Mouse (Mus musculus) liver, embryonic 11.5 days (tissue): ENCODE results near the gene Atl2. TPM values are rescaled to one million over a fixed set of nuclear protein-coding genes. Genes with fewer than 3 reads are reported as not detected.

ENCODE experiments used
- ATAC-seq: fragments of 200-750 bp; cut with Nextera tagmentation; replicated peaks from 2 replicates; pipeline ENCODE4 v1.8.0; 2017; ENCODE audit warnings: moderate number of reproducible peaks, mild to moderate bottlenecking, moderate TSS enrichment, moderate library complexity; ENCODE audit not compliant: low FRiP score
- DNase-seq: peaks from one replicate; pipeline ENCODE4 v3.0.0-alpha.2; 2017; ENCODE audit warnings: low spot score
- H3K27ac ChIP-seq: fragments of 300-500 bp; sonication (generic); 2 replicates; pipeline ENCODE4 v1.5.1; 2014; ENCODE audit warnings: mild to moderate bottlenecking, low read depth, low read length, control low read depth
- H3K27me3 ChIP-seq: fragments of 300-500 bp; sonication (generic); replicated peaks from 2 replicates; pipeline ENCODE4 v1.6.1; 2014; ENCODE audit warnings: low read length, mixed read lengths; ENCODE audit not compliant: control insufficient read depth, insufficient read depth
- H3K36me3 ChIP-seq: fragments of 300-500 bp; sonication (generic); 2 replicates; pipeline ENCODE4 v1.6.1; 2014; ENCODE audit warnings: mild to moderate bottlenecking, low read length, moderate library complexity, mixed read lengths; ENCODE audit not compliant: control insufficient read depth, insufficient read depth
- H3K4me1 ChIP-seq: fragments of 300-500 bp; sonication (generic); replicated peaks from 2 replicates; pipeline ENCODE4 v1.6.1; 2014; ENCODE audit warnings: low read length, mixed read lengths; ENCODE audit not compliant: control insufficient read depth, insufficient read depth
- H3K4me2 ChIP-seq: fragments of 300-500 bp; sonication (generic); 2 replicates; pipeline ENCODE4 v1.6.1; 2014; ENCODE audit warnings: mild to moderate bottlenecking, control low read depth, moderate library complexity
- H3K4me3 ChIP-seq: fragments of 300-500 bp; sonication (generic); 2 replicates; pipeline ENCODE4 v1.5.1; 2014; ENCODE audit warnings: low read depth, low read length, control low read depth
- H3K9ac ChIP-seq: fragments of 300-500 bp; sonication (generic); 2 replicates; pipeline ENCODE4 v1.6.1; 2014; ENCODE audit warnings: low read depth, low read length, control low read depth
- H3K9me3 ChIP-seq: fragments of 300-500 bp; sonication (generic); 2 replicates; pipeline ENCODE4 v1.6.1; 2016; ENCODE audit warnings: low read length, inconsistent platforms, mixed read lengths; ENCODE audit not compliant: control insufficient read depth
- WGBS: fragments of 180-500 bp; shearing (Covaris S2); extraction: QIAGEN DNeasy Blood & Tissue Kit; methylation state at CpG from one replicate; pipeline ENCODE4 v1.1.7; 2014; 5-methylcytosine and 5-hydroxymethylcytosine counted together
- polyA plus RNA-seq: library from polyadenylated mRNA; unstranded; fragments of >200 nt; fragmentation: Nextera tagmentation; extraction: Ambion mirVana; gene quantifications from 2 replicates; pipeline ENCODE4 v1.2.1, GENCODE M21; 2014

Atl2 gene
- polyA plus RNA-seq, 1 experiment from 2014 or later: 51.0 TPM

GRCm38 (mm10) chr17:79909571-79909970 is 13.6 kb upstream of the Atl2 start:
- Histone ChIP-seq H3K27ac (no peak overlapping the region), H3K9me3 (no peaks in the 10 kb centered on the region), H3K4me1 (peaks cover 12% of the 10 kb centered on the region), H3K4me2 (no peak overlapping the region), H3K27me3 (no peaks in the 10 kb centered on the region), H3K36me3 (no peaks in the 10 kb centered on the region), H3K9ac (no peak overlapping the region), H3K4me3 (no peak overlapping the region)
- ATAC-seq (no peak), DNase-seq (no peak)
- WGBS: 76% methylated on average over 12 of the region's 12 CpGs

GRCm38 (mm10) chr17:79907698-79908097 is 11.8 kb upstream of the Atl2 start:
- no peak for ATAC-seq
- H3K4me1 ChIP-seq: peaks cover 10% of the 10 kb centered on the region
- H3K4me2 ChIP-seq: no peak overlapping the region
- no peak overlapping the region for H3K9ac ChIP-seq
- no peaks in the 10 kb centered on the region for H3K36me3 ChIP-seq
- no peak for DNase-seq
- WGBS: 62% methylated on average over 4 of the region's 4 CpGs
- H3K27ac ChIP-seq: no peak overlapping the region
- H3K4me3 ChIP-seq: no peak overlapping the region
- no peaks in the 10 kb centered on the region for H3K27me3 ChIP-seq
- no peaks in the 10 kb centered on the region for H3K9me3 ChIP-seq

DNA sequence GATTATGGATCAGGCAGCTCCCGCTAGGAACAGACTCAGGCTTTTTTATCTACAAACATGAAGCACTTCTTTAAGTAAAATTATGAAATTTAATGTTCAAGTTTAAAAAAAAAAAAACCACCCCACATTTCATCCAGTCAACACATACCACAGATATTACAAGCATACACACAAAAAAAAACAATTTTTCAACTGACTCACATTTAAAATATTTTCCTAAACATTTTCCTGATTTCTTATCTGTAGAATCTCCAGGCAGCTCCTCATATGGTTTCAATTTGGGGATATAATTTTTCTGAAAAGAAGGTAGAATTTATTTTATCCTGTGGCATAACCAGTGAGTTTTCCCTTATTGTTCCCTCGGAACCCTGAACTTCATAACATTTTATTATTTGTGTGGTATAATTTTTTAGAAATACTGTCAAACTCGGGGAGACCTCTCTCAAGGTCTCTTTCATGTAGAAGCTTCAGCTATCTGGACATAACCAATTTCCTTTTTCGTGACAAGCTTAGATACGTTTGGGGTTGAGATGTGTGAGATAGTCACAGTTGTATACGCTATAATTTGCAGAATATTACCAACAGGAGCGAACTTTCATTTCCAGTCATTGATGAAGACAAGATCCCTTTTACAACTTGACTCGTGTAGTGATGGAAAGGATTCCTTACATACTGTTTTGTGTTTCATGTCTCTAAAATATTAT is 11.0 kb upstream of the Atl2 start:
- ATAC-seq: no peak
- no peak overlapping the region for H3K9ac ChIP-seq
- no peak for DNase-seq
- H3K9me3 ChIP-seq: no peaks in the 10 kb centered on the region
- no peak overlapping the region for H3K4me2 ChIP-seq
- no peaks in the 10 kb centered on the region for H3K27me3 ChIP-seq
- H3K27ac ChIP-seq: no peak overlapping the region
- H3K4me1 ChIP-seq: peaks cover 4% of the 10 kb centered on the region
- 68% methylated on average over 8 of the region's 8 CpGs for WGBS
- no peak overlapping the region for H3K4me3 ChIP-seq
- no peaks in the 10 kb centered on the region for H3K36me3 ChIP-seq

DNA sequence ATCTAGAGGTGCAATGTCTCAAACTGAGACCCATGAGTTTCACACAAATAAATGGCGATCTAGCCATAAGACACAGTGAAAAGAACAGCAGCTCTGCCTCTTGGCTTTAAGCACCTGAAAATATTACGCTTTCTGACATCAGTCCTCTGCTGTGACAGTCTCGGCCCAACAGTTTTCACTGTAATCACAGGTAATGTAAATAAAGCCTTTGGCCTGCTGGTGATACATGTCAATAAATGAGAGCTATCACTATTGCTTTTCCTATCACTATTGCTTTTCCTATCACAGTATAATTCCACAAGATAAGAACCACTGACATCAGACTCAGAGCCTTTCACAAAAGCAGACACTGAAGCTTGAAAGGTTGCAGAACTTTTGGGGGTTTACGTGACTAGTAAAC is 8.7 kb upstream of the Atl2 start:
- H3K4me1 ChIP-seq: no peaks in the 10 kb centered on the region
- H3K27ac ChIP-seq: no peak overlapping the region
- no peaks in the 10 kb centered on the region for H3K27me3 ChIP-seq
- ATAC-seq (no peak), DNase-seq (no peak)
- H3K9me3 ChIP-seq: no peaks in the 10 kb centered on the region
- 80% methylated on average over 4 of the region's 4 CpGs for WGBS
- no peak overlapping the region for H3K4me3 ChIP-seq
- H3K36me3 ChIP-seq: no peaks in the 10 kb centered on the region
- H3K9ac ChIP-seq: no peak overlapping the region
- H3K4me2 ChIP-seq: no peak overlapping the region

DNA sequence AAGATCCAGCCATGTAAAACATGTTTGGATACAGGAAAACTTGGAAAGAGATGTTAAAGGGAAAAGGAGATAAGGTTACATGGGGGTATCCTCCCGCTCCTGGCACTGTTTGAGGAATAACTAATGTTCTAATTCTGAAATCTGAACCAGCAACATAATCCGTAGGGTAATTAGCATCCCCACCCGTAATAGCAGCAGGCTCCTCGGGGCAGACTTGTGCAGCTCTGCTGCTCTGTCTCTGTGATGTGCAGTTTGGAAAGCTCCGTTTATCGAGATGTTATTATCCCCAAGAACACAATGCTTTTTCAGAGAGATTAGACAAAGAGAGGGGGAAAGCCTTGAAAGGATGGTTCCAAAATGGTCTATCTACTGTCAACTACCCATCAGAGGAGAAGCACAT is 5.3 kb upstream of the Atl2 start:
- Histone ChIP-seq H3K27me3 (peaks cover 7% of the 10 kb centered on the region), H3K36me3 (no peaks in the 10 kb centered on the region), H3K4me1 (0 out of 2 replicates have a peak, but pooled peaks cover 4% of the 10 kb centered on the region), H3K27ac (no peak overlapping the region), H3K4me2 (no peak overlapping the region), H3K9me3 (no peaks in the 10 kb centered on the region), H3K4me3 (no peak overlapping the region), H3K9ac (no peak overlapping the region)
- 61% methylated on average over 6 of the region's 6 CpGs for WGBS
- ATAC-seq: no peak
- DNase-seq: no peak

GRCm38 (mm10) chr17:79898156-79898746 is 2.3 kb upstream of the Atl2 start:
- Histone ChIP-seq H3K4me3 (no peak overlapping the region), H3K4me1 (peaks cover 15% of the 10 kb centered on the region), H3K27ac (no peak overlapping the region), H3K27me3 (peaks cover 7% of the 10 kb centered on the region), H3K36me3 (no peaks in the 10 kb centered on the region), H3K4me2 (no peak overlapping the region), H3K9me3 (no peaks in the 10 kb centered on the region), H3K9ac (no peak overlapping the region)
- WGBS: 76% methylated on average over 6 of the region's 6 CpGs
- DNase-seq: no peak
- no peak for ATAC-seq

DNA sequence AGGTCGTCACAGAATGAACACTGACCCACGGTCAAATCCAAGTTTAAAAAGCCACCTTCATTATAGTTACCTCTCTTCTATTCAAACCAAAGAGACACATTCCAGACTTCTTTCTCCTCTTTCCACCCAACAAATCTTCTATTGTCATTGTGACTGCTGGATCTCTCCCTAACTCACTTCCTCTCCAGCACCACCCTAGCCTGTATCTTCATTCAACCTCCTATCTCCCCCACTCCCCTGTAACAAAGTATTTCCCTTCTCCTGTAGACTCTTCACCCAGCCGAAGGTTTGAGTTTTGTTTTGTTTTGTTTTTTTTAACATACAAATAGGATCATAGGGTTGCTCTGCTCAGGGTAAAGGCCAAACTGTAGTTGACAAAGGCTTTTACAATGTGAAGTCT is 1.7 kb upstream of the Atl2 start:
- Histone ChIP-seq H3K27ac (no peak overlapping the region), H3K9me3 (no peaks in the 10 kb centered on the region), H3K36me3 (no peaks in the 10 kb centered on the region), H3K27me3 (peaks cover 7% of the 10 kb centered on the region), H3K4me3 (no peak overlapping the region), H3K4me2 (no peak overlapping the region), H3K4me1 (peaks cover 21% of the 10 kb centered on the region), H3K9ac (no peak overlapping the region)
- ATAC-seq (no peak), DNase-seq (no peak)
- 61% methylated on average over 3 of the region's 3 CpGs for WGBS

DNA sequence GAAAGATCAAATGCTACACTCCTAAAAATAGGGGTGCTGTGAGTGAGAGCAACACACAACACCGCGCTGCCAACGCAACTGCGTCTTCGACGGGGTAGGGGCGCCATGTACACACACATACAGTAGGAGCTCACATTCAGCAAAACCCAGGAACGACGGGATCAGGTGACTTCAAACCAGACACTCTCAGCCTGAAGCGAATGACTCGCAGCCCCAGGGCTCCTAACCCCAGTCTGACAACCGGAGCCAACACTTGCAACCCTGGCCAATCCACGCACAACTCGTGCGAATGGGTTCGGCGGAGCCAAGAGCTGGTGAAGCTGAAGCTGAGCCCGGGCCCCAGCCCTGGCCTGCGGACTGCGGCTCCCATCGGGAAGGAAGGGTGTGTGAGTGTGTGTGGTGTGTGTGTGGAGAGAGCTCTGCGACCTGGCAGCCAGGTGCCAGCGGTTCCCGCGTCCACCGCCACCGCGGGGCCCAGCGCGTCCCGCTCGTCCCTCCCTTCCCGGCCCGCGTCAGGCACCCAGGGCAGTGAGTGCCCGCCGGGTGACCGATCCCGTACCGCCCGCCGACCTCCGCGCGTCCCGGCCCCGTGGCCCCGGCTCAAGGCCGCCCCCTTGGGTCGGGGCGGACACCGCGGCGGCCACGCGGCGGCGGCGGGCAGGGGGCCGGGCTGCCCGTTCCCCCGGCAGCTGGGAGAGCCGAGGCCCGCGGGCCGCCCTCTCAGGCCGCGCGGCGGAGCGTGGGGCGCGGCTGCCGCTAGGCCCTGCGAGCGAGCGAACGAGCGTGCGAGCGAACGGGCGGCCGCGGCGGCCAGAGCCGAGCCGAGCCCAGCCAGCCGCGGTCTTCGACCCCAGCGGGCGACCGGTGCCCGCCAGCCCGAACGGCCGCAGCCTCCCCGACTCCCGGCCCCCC is 696 bp downstream of the Atl2 start:
- peak; percentile 64 for ATAC-seq
- H3K9me3 ChIP-seq: no peaks in the 10 kb centered on the region
- DNase-seq: peak; percentile 72
- peak overlapping the region; percentile 79 for H3K4me3 ChIP-seq
- no peaks in the 10 kb centered on the region for H3K36me3 ChIP-seq
- under 1% methylated on average over 80 of the region's 100 CpGs for WGBS
- H3K27me3 ChIP-seq: peaks cover 7% of the 10 kb centered on the region
- H3K27ac ChIP-seq: peak overlapping the region; percentile 92
- H3K4me2 ChIP-seq: peak overlapping the region; percentile 92
- peak overlapping the region; percentile 98 for H3K9ac ChIP-seq
- peaks cover 34% of the 10 kb centered on the region for H3K4me1 ChIP-seq
